Mouse (Mus musculus): ENCODE results near the gene Tuba3b.

GRCm38 (mm10) chr6:145623141-145623540 lies 7.6 kb downstream of the Tuba3b start:
- TF ChIP-seq CTCF (IDR thresholded peaks at IDR 0.05; ENCODE audit: extremely low read depth, insufficient read depth, low read length) (no peak), POLR2A (IDR thresholded peaks at IDR 0.05; ENCODE audit: extremely low read depth, insufficient read depth, low read length) (no peak)
